8 mouse cellular contexts compared by ENCODE assay signal in the genomic region with DNA sequence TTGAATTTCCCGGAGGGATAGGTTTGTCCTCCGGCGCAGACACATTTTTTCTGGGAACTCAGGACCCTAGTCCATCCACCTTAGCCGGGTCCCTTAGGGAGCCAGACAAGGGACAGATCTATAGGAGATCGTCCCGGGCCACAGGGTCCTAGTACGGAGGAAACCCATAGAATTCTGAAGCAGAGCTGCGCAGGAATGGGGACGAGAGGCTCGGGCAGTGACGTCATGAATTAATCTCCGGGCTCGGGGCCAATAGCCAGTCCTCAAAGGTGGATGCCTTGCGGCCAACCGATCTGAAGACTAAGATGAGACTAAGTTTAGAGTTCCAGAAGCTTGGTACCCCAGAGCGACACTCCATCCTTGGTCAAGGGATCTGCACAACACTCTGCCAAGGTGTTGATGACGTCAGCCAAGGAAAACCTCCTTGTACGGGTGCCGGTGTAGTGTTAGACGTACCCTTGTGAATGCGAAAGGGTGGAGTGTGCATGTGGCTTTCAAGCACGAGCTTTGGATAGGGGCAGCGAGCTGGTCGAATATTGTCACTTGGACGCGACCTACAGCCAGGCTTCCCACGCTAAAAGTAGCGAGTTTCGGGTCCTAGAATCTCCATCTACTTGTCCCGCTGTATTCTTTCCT. TPM values are rescaled to one million over a fixed set of nuclear protein-coding genes. Genes with fewer than 3 reads are reported as not detected.
DNase-seq lines count a peak whose midpoint lies in the region; ATAC-seq lines count a peak whose summit lies in the region.

No protein-coding gene starts in this region.

- H3K4me1 ChIP-seq in intestine, embryonic 16.5 days (ENCODE audit: control insufficient read depth, insufficient read depth, low read length): peaks cover 43% of the 10 kb centered on the region
- H3K4me1 ChIP-seq in limb, embryonic 11.5 days (ENCODE audit: control insufficient read depth, insufficient read depth, low read length): peaks cover 13% of the 10 kb centered on the region
- peaks cover 29% of the 10 kb centered on the region for H3K4me1 ChIP-seq in midbrain, embryonic 12.5 days
- H3K4me1 ChIP-seq in stomach, embryonic 15.5 days: peaks cover 38% of the 10 kb centered on the region

- ATAC-seq in intestine, embryonic 16.5 days: peak; percentile 7; the same call in 1 of the 2 replicates
- peak; percentile 36; the same call in 1 of the 2 replicates for ATAC-seq in limb, embryonic 11.5 days (ENCODE audit: insufficient number of reproducible peaks, low FRiP score, low TSS enrichment, low read depth)
- peak; percentile 25; the same call in 1 of the 2 replicates for ATAC-seq in midbrain, embryonic 12.5 days (ENCODE audit: low FRiP score, low read depth)
- 0 out of 2 replicates have a peak, but pooled peaks have one; percentile 6 for ATAC-seq in stomach, embryonic 15.5 days (ENCODE audit: insufficient read depth, low FRiP score, low read depth)

- DNase-seq in 3134 (ENCODE audit: extremely low read depth, insufficient read length, low spot score) (peak; percentile 75), adipocyte (ENCODE audit: low spot score) (peak; percentile 79)
- DNase-seq in embryo, embryonic 10.5 days (ENCODE audit: low spot score): peak; percentile 68
- peak; percentile 63 for DNase-seq in gastrocnemius, postnatal 25 days
- peak; percentile 62 for DNase-seq in limb, embryonic 11.5 days (ENCODE audit: low spot score)

- H3K9ac ChIP-seq in intestine, embryonic 16.5 days (ENCODE audit: low read depth, low read length): peak overlapping the region; percentile 77
- H3K9ac ChIP-seq in limb, embryonic 11.5 days (ENCODE audit: low read length): peak overlapping the region; percentile 12; the same call in 1 of the 2 replicates
- peak overlapping the region; percentile 54 for H3K9ac ChIP-seq in midbrain, embryonic 12.5 days (replicated peaks)
- peak overlapping the region; percentile 26 for H3K9ac ChIP-seq in stomach, embryonic 15.5 days

- H3K4me2 ChIP-seq in intestine, embryonic 16.5 days (ENCODE audit: low read depth, low read length): peak overlapping the region; percentile 96
- H3K4me2 ChIP-seq in limb, embryonic 11.5 days (ENCODE audit: low read depth, severe bottlenecking): peak overlapping the region; percentile 84
- peak overlapping the region; percentile 82 for H3K4me2 ChIP-seq in midbrain, embryonic 12.5 days (replicated peaks)
- peak overlapping the region; percentile 89 for H3K4me2 ChIP-seq in stomach, embryonic 15.5 days

- peak overlapping the region; percentile 65 for H3K4me3 ChIP-seq in intestine, embryonic 16.5 days (ENCODE audit: low read length)
- peak overlapping the region; percentile 52 for H3K4me3 ChIP-seq in limb, embryonic 11.5 days (ENCODE audit: low read depth, low read length)
- peak overlapping the region; percentile 46 for H3K4me3 ChIP-seq in midbrain, embryonic 12.5 days
- H3K4me3 ChIP-seq in stomach, embryonic 15.5 days (replicated peaks): peak overlapping the region; percentile 62

- no peaks in the 10 kb centered on the region for H3K9me3 ChIP-seq in intestine, embryonic 16.5 days (ENCODE audit: control insufficient read depth, low read length)
- H3K9me3 ChIP-seq in limb, embryonic 11.5 days (ENCODE audit: control insufficient read depth, low read length): no peaks in the 10 kb centered on the region
- no peaks in the 10 kb centered on the region for H3K9me3 ChIP-seq in midbrain, embryonic 12.5 days
- H3K9me3 ChIP-seq in stomach, embryonic 15.5 days: no peaks in the 10 kb centered on the region

- WGBS in intestine, embryonic 16.5 days: 2% methylated on average over 30 of the region's 30 CpGs
- 4% methylated on average over 30 of the region's 30 CpGs for WGBS in limb, embryonic 11.5 days
- 4% methylated on average over 30 of the region's 30 CpGs for WGBS in midbrain, embryonic 12.5 days
- 2% methylated on average over 30 of the region's 30 CpGs for WGBS in stomach, embryonic 15.5 days

- H3K27ac ChIP-seq in intestine, embryonic 16.5 days (ENCODE audit: low read length): peak overlapping the region; percentile 42; the same call in 1 of the 2 replicates
- no peak overlapping the region for H3K27ac ChIP-seq in limb, embryonic 11.5 days (replicated peaks; ENCODE audit: low read depth, low read length)
- H3K27ac ChIP-seq in midbrain, embryonic 12.5 days (replicated peaks): no peak overlapping the region
- H3K27ac ChIP-seq in stomach, embryonic 15.5 days: 0 out of 2 replicates have a peak overlapping the region, but pooled peaks have one; percentile 32

- H3K36me3 ChIP-seq in intestine, embryonic 16.5 days (ENCODE audit: control insufficient read depth, insufficient read depth, low read length): no peaks in the 10 kb centered on the region
- H3K36me3 ChIP-seq in limb, embryonic 11.5 days (ENCODE audit: control insufficient read depth, insufficient read depth, low read length): no peaks in the 10 kb centered on the region
- H3K36me3 ChIP-seq in midbrain, embryonic 12.5 days: no peaks in the 10 kb centered on the region
- no peaks in the 10 kb centered on the region for H3K36me3 ChIP-seq in stomach, embryonic 15.5 days

- H3K27me3 ChIP-seq in intestine, embryonic 16.5 days (replicated peaks; ENCODE audit: control insufficient read depth, insufficient read depth, low read length): peaks cover 10% of the 10 kb centered on the region
- peaks cover 29% of the 10 kb centered on the region for H3K27me3 ChIP-seq in limb, embryonic 11.5 days (ENCODE audit: control insufficient read depth, insufficient read depth, low read length)
- peaks cover 72% of the 10 kb centered on the region for H3K27me3 ChIP-seq in midbrain, embryonic 12.5 days
- H3K27me3 ChIP-seq in stomach, embryonic 15.5 days (replicated peaks): peaks cover 10% of the 10 kb centered on the region; the same call in 1 of the 2 replicates

RNA-seq across cellular contexts. Expression of a gene that starts 0.5 kb away (rescaled TPM):
- total RNA-seq in gastrocnemius, postnatal 25 days (2021): 10 to 100 TPM; 23.7 to 29.7 TPM
- 30.4 and 32.5 TPM in 2 replicates for polyA plus RNA-seq in intestine, embryonic 16.5 days (2015; fragmentation: Nextera tagmentation; extraction: Ambion mirVana)
- 4.8 and 5.2 TPM in 2 replicates for polyA plus RNA-seq in limb, embryonic 11.5 days (2014; fragmentation: Nextera tagmentation; extraction: Ambion mirVana)
- 7.5 and 8.4 TPM in 2 replicates for polyA plus RNA-seq in midbrain, embryonic 12.5 days (2016; fragmentation: Nextera tagmentation; extraction: Ambion mirVana)
- polyA plus RNA-seq in stomach, embryonic 15.5 days (2015; fragmentation: Nextera tagmentation; extraction: Ambion mirVana): 19.2 and 23.7 TPM in 2 replicates

RNA-seq across cellular contexts. Expression of a gene that starts 0.5 kb away (rescaled TPM):
- 1 to 10 TPM; 3.2 to 3.9 TPM for total RNA-seq in gastrocnemius, postnatal 25 days (2021)
- 2.1 and 2.3 TPM in 2 replicates for polyA plus RNA-seq in intestine, embryonic 16.5 days (2015; fragmentation: Nextera tagmentation; extraction: Ambion mirVana)
- polyA plus RNA-seq in limb, embryonic 11.5 days (2014; fragmentation: Nextera tagmentation; extraction: Ambion mirVana): 1.2 and 1.8 TPM in 2 replicates
- polyA plus RNA-seq in midbrain, embryonic 12.5 days (2016; fragmentation: Nextera tagmentation; extraction: Ambion mirVana): 0.79 and 1.1 TPM in 2 replicates
- 3.5 and 3.6 TPM in 2 replicates for polyA plus RNA-seq in stomach, embryonic 15.5 days (2015; fragmentation: Nextera tagmentation; extraction: Ambion mirVana)

RNA-seq across cellular contexts. Expression of a gene that starts 14.0 kb away (rescaled TPM):
- 10 to 100 TPM; 17.4 to 19.0 TPM for total RNA-seq in gastrocnemius, postnatal 25 days (2021)
- 4.2 and 4.6 TPM in 2 replicates for polyA plus RNA-seq in intestine, embryonic 16.5 days (2015; fragmentation: Nextera tagmentation; extraction: Ambion mirVana)
- 5.2 and 5.6 TPM in 2 replicates for polyA plus RNA-seq in limb, embryonic 11.5 days (2014; fragmentation: Nextera tagmentation; extraction: Ambion mirVana)
- polyA plus RNA-seq in midbrain, embryonic 12.5 days (2016; fragmentation: Nextera tagmentation; extraction: Ambion mirVana): 2.6 and 3.1 TPM in 2 replicates
- 5.1 and 5.4 TPM in 2 replicates for polyA plus RNA-seq in stomach, embryonic 15.5 days (2015; fragmentation: Nextera tagmentation; extraction: Ambion mirVana)

RNA-seq across cellular contexts. Expression of a gene that starts 30.2 kb away (rescaled TPM):
- 1 to 10 TPM; 1.0 to 1.9 TPM for total RNA-seq in gastrocnemius, postnatal 25 days (2021)
- 5.8 TPM in 2 replicates for polyA plus RNA-seq in intestine, embryonic 16.5 days (2015; fragmentation: Nextera tagmentation; extraction: Ambion mirVana)
- polyA plus RNA-seq in limb, embryonic 11.5 days (2014; fragmentation: Nextera tagmentation; extraction: Ambion mirVana): 8.3 and 9.5 TPM in 2 replicates
- polyA plus RNA-seq in midbrain, embryonic 12.5 days (2016; fragmentation: Nextera tagmentation; extraction: Ambion mirVana): 9.7 and 10.5 TPM in 2 replicates
- 6.8 and 8.7 TPM in 2 replicates for polyA plus RNA-seq in stomach, embryonic 15.5 days (2015; fragmentation: Nextera tagmentation; extraction: Ambion mirVana)

Comparison
In these comparisons a context has a peak if more than half of its experiments do, and no peak if none do; other contexts are left out.
1. H3K27ac ChIP-seq: peak in intestine, embryonic 16.5 days (single experiment) and stomach, embryonic 15.5 days (single experiment); none in limb, embryonic 11.5 days (single experiment) and midbrain, embryonic 12.5 days (single experiment).
2. H3K9ac ChIP-seq: peak in every context shown above with its lines; median percentile 77 in intestine, embryonic 16.5 days; 54 in midbrain, embryonic 12.5 days; 26 in stomach, embryonic 15.5 days; 12 in limb, embryonic 11.5 days.
3. Peak in every context shown above with its lines, with median percentiles within 50 percentile points of each other: DNase-seq, ATAC-seq, H3K4me2 ChIP-seq and H3K4me3 ChIP-seq.